Mouse (Mus musculus): ENCODE data around the gene Pax7. TPM values are rescaled to one million over a fixed set of nuclear protein-coding genes. Genes with fewer than 3 reads are reported as not detected.

Pax7 gene
- polyA plus RNA-seq, 1 experiment from 2014 or later = 0.03 TPM

DNA sequence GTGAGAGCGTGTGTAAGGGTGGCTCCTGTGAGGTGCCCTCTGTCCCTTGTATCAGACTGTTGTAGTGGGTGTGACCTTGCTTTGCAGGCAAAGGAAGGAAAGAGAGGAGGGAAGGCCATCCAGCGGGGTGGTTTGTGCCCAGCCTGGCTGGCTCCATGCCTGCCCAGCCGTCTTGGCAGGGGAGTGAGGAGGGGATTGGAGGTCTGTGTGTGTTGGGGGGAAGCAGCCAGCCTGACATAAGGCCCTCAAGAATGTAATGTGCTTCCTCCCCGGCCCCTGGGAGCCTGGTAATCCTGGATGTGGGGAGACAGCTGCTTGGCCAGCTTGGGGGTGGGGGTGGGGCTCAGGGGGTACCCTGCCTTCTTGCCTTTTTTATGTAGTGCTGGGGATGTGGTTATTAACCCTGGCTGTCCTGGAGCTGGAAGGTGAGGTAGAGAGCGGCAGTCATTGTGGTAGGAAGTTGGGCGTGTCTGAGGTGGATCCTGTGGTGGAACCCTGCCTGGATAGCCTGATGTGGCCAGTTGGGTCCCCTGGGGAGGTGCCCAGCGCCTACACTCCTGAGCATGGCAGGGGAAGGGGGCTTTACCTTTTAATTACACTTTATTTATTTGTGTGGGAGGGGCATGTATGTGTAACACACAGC, 143.6 kb downstream of the Pax7 start:
- H3K36me3 ChIP-seq = no peaks in the 10 kb centered on the region
- no peaks in the 10 kb centered on the region for H3K9me3 ChIP-seq
- WGBS = 30% methylated on average over 7 of the region's 7 CpGs
- no peak overlapping the region for H3K9ac ChIP-seq
- ATAC-seq (ENCODE audit: insufficient read depth, low FRiP score, low read depth) = no peak
- H3K27ac ChIP-seq = no peak overlapping the region
- no peak overlapping the region for H3K4me2 ChIP-seq
- H3K4me1 ChIP-seq = 0 out of 2 replicates have a peak, but pooled peaks cover 3% of the 10 kb centered on the region
- H3K27me3 ChIP-seq (replicated peaks) = no peaks in the 10 kb centered on the region
- H3K4me3 ChIP-seq (replicated peaks) = no peak overlapping the region

DNA sequence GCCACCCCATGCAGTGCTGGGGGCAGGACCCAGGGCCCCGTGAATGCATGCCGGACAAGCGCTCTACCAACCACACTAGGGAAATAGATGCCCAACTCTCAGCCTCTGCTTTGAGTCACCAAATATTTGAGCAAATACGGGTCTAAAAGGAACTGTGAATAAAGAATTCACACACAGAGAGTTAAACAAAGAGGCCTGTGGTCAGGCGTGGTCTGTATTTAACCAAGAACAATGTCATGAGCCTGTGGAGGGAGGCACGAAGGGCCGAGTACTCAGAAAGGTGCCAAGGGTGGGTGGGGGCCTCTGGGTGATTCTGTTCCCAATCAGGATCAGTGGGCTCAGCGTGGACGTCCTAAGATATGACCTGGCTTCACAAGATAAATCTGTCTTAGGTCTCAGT, 145.3 kb downstream of the Pax7 start:
- H3K36me3 ChIP-seq = no peaks in the 10 kb centered on the region
- H3K4me3 ChIP-seq (replicated peaks) = no peak overlapping the region
- no peak overlapping the region for H3K4me2 ChIP-seq
- ATAC-seq (ENCODE audit: insufficient read depth, low FRiP score, low read depth) = peak; percentile 45; the same call in 1 of the 2 replicates
- 50% methylated on average over 9 of the region's 9 CpGs for WGBS
- H3K9me3 ChIP-seq = no peaks in the 10 kb centered on the region
- no peak overlapping the region for H3K27ac ChIP-seq
- H3K9ac ChIP-seq = no peak overlapping the region
- 0 out of 2 replicates have a peak, but pooled peaks cover 3% of the 10 kb centered on the region for H3K4me1 ChIP-seq
- H3K27me3 ChIP-seq (replicated peaks) = no peaks in the 10 kb centered on the region

Other genes with a start within 250 kb of the Pax7 start
- gene Gm21969, start 230.3 kb downstream of the Pax7 start, polyA plus RNA-seq (2015; fragmentation: Nextera tagmentation; extraction: Ambion mirVana) = not detected in 2 replicates
- gene Aldh4a1, start 210.7 kb downstream of the Pax7 start, polyA plus RNA-seq (2015; fragmentation: Nextera tagmentation; extraction: Ambion mirVana) = 27.6 and 30.7 TPM in 2 replicates
- gene Tas1r2, start 180.0 kb downstream of the Pax7 start, polyA plus RNA-seq (2015; fragmentation: Nextera tagmentation; extraction: Ambion mirVana) = not detected in 2 replicates
- gene Klhdc7a, start 134.5 kb upstream of the Pax7 start, polyA plus RNA-seq (2015; fragmentation: Nextera tagmentation; extraction: Ambion mirVana) = 0.75 and 0.76 TPM in 2 replicates